Mouse (Mus musculus) liver, embryonic 13.5 days (tissue): Measurements from ENCODE around the gene A430033K04Rik. TPM values are rescaled to one million over a fixed set of nuclear protein-coding genes. Genes with fewer than 3 reads are reported as not detected.

Experiments used
- ATAC-seq: fragments of 200-750 bp; cut with Nextera tagmentation; 2 replicates; pipeline ENCODE4 v1.8.0; 2017; ENCODE audit warnings: low read depth, mild to moderate bottlenecking, moderate number of reproducible peaks, moderate library complexity
- DNase-seq: peaks from one replicate; pipeline ENCODE4 v3.0.0; 2022
- H3K27ac ChIP-seq: fragments of 300-500 bp; sonication (generic); 2 replicates; pipeline ENCODE4 v1.5.1; 2015; ENCODE audit warnings: moderate library complexity, mild to moderate bottlenecking, inconsistent platforms
- H3K27me3 ChIP-seq: fragments of 300-500 bp; sonication (generic); 2 replicates; pipeline ENCODE4 v1.6.1; 2015; ENCODE audit warnings: mild to moderate bottlenecking, inconsistent platforms
- H3K36me3 ChIP-seq: fragments of 300-500 bp; sonication (generic); 2 replicates; pipeline ENCODE4 v1.6.1; 2015; ENCODE audit warnings: mild to moderate bottlenecking, inconsistent platforms
- H3K4me1 ChIP-seq: fragments of 300-500 bp; sonication (generic); replicated peaks from 2 replicates; pipeline ENCODE4 v1.6.1; 2015; ENCODE audit warnings: inconsistent platforms
- H3K4me2 ChIP-seq: fragments of 300-500 bp; sonication (generic); 2 replicates; pipeline ENCODE4 v1.6.1; 2015; ENCODE audit warnings: inconsistent platforms, mild to moderate bottlenecking, moderate library complexity
- H3K4me3 ChIP-seq: fragments of 300-500 bp; sonication (generic); replicated peaks from 2 replicates; pipeline ENCODE4 v1.5.1; 2015; ENCODE audit warnings: mild to moderate bottlenecking, inconsistent platforms
- H3K9ac ChIP-seq: fragments of 300-500 bp; sonication (generic); 2 replicates; pipeline ENCODE4 v1.6.1; 2015; ENCODE audit warnings: mild to moderate bottlenecking, inconsistent platforms
- H3K9me3 ChIP-seq: fragments of 300-500 bp; sonication (generic); replicated peaks from 2 replicates; pipeline ENCODE4 v1.6.1; 2016; ENCODE audit warnings: inconsistent platforms
- WGBS: fragments of 180-500 bp; shearing (Covaris S2); methylation state at CpG from one replicate; pipeline ENCODE4 v1.1.7; 2015; ENCODE audit not compliant: insufficient replicate concordance; 5-methylcytosine and 5-hydroxymethylcytosine counted together
- microRNA-seq: library from miRNA; unstranded; fragments of <30 nt; microRNA quantifications from one replicate; pipeline ENCODE4, GENCODE M21; 2016
- polyA plus RNA-seq: library from polyadenylated mRNA; unstranded; fragments of >200 nt; fragmentation: Nextera tagmentation; extraction: Ambion mirVana; gene quantifications from 2 replicates; pipeline ENCODE4 v1.2.1, GENCODE M21; 2015

The A430033K04Rik gene
- polyA plus RNA-seq, 1 experiment from 2014 or later = 3.5 TPM

- H3K27me3 ChIP-seq = no peaks in the 10 kb centered on the region
- no peak for ATAC-seq
- no peak overlapping the region for H3K9ac ChIP-seq
- no peak overlapping the region for H3K4me2 ChIP-seq
- 53% methylated on average over 6 of the region's 6 CpGs for WGBS
- H3K27ac ChIP-seq = no peak overlapping the region
- no peaks in the 10 kb centered on the region for H3K9me3 ChIP-seq
- H3K36me3 ChIP-seq = no peaks in the 10 kb centered on the region
- DNase-seq = no peak
- H3K4me1 ChIP-seq = 0 out of 2 replicates have a peak, but pooled peaks cover 4% of the 10 kb centered on the region
- H3K4me3 ChIP-seq = no peak overlapping the region
Measured at GRCm38 (mm10) chr5:138697466-138697865, 74.8 kb downstream of the A430033K04Rik start.

Small RNA genes lying within 50 kb of the gene (microRNA-seq; reads per million reads assigned to microRNA genes)
- gene Gm24082 = not detected

Other genes with a start within 250 kb of the A430033K04Rik start
- 5.6 and 6.4 TPM in 2 replicates for gene Zfp157, start 181.4 kb upstream of the A430033K04Rik start, polyA plus RNA-seq
- gene 1700123K08Rik, start 58.1 kb upstream of the A430033K04Rik start, polyA plus RNA-seq = not detected in 2 replicates
- gene Zfp68, start 3.1 kb upstream of the A430033K04Rik start, polyA plus RNA-seq = 17.3 and 20.6 TPM in 2 replicates
- gene Fam20c, start 131.7 kb downstream of the A430033K04Rik start, polyA plus RNA-seq = 6.0 and 6.5 TPM in 2 replicates
- gene Gm5294, start 197.2 kb downstream of the A430033K04Rik start, polyA plus RNA-seq = not detected in 2 replicates